8 mouse cellular contexts compared by ENCODE assay signal in genomic region chr10:127069281-127070189, GRCm38 (mm10). TPM values are rescaled to one million over a fixed set of nuclear protein-coding genes. Genes with fewer than 3 reads are reported as not detected.
DNase-seq lines count a peak whose midpoint lies in the region; ATAC-seq and TF ChIP-seq lines count a peak whose summit lies in the region.

No protein-coding gene starts in this region.

- peaks cover 40% of the 10 kb centered on the region for H3K36me3 ChIP-seq in limb, embryonic 15.5 days
- peaks cover 27% of the 10 kb centered on the region for H3K36me3 ChIP-seq in small intestine, adult 2 months (ENCODE audit: control insufficient read depth, insufficient read depth, low read length)

- H3K4me2 ChIP-seq in limb, embryonic 15.5 days = peak overlapping the region; percentile 74

- 7% methylated on average over 30 of the region's 30 CpGs for WGBS in limb, embryonic 15.5 days
- 4% methylated on average over 30 of the region's 30 CpGs for WGBS in small intestine, adult 2 months

- H3K4me3 ChIP-seq in layer of hippocampus, adult 2 months = peak overlapping the region; percentile 89
- H3K4me3 ChIP-seq in limb, embryonic 15.5 days = peak overlapping the region; percentile 68
- H3K4me3 ChIP-seq in small intestine, adult 2 months (ENCODE audit: low read depth, low read length) = peak overlapping the region; percentile 82

- H3K27ac ChIP-seq in layer of hippocampus, adult 2 months = peak overlapping the region; percentile 94
- H3K27ac ChIP-seq in limb, embryonic 15.5 days = peak overlapping the region; percentile 95
- peak overlapping the region; percentile 58; the same call in 1 of the 2 replicates for H3K27ac ChIP-seq in small intestine, adult 2 months (ENCODE audit: insufficient read depth, low read depth, low read length)

- H3K4me1 ChIP-seq in limb, embryonic 15.5 days = peaks cover 37% of the 10 kb centered on the region
- peaks cover 15% of the 10 kb centered on the region for H3K4me1 ChIP-seq in small intestine, adult 2 months (ENCODE audit: control insufficient read depth, insufficient read depth, insufficient read length, low read length)

- DNase-seq in layer of hippocampus, adult 2 months (ENCODE audit: low spot score in 2 of 2) = peak in 1 of 2 experiments; percentile 40
- no peak for DNase-seq in layer of hippocampus, postnatal 10 days (ENCODE audit: low spot score in 2 of 2)
- DNase-seq in Patski (ENCODE audit: low read depth, low spot score) = no peak
- no peak for DNase-seq in spleen, postnatal 10 days (ENCODE audit: low spot score in 2 of 2)
- no peak for DNase-seq in layer of hippocampus, adult 8-10 months (ENCODE audit: low spot score in 2 of 2)

- in situ Hi-C loops in Patski (cut with MboI; ENCODE audit: low pct_unique_long_range_greater_than_20kb) = loop anchor here (25.0 kb wide), 1 partner anchor 593 kb away; the partner anchor contains the start of genes Nab2 and Nemp1

- TF ChIP-seq CTCF in layer of hippocampus, adult 2 months (conservative IDR thresholded peaks at IDR 0.05) = no peak
- TF ChIP-seq CTCF in Patski (IDR thresholded peaks at IDR 0.05) = no peak
- TF ChIP-seq CTCF in small intestine, adult 2 months (IDR thresholded peaks at IDR 0.05; ENCODE audit: extremely low read depth, insufficient read length, insufficient replicate concordance, low read depth, low read length) = no peak

- no peak for TF ChIP-seq POLR2A in small intestine, adult 2 months (IDR thresholded peaks at IDR 0.05; ENCODE audit: low read depth, low read length)

- H3K9ac ChIP-seq in limb, embryonic 15.5 days = peak overlapping the region; percentile 51

- CTCF ChIA-PET in Patski (lab: Charles Lee) = interaction anchor here (0.6 to 1.7 kb wide), 2 partner anchors 14 to 23 kb away, joined by 3 to 4 read pairs; no protein-coding TSS in a partner anchor

- peak; percentile 28 for ATAC-seq in Patski
- ATAC-seq in erythroblast, adult 5-6 weeks (replicated peaks; ENCODE audit: low FRiP score, poor library complexity, severe bottlenecking) = 0 out of 2 replicates have a peak, but pooled peaks have one; percentile 16
- ATAC-seq in limb, embryonic 15.5 days (ENCODE audit: insufficient number of reproducible peaks, low FRiP score, low TSS enrichment, low read depth) = peak; percentile 66; the same call in 1 of the 2 replicates

- H3K9me3 ChIP-seq in limb, embryonic 15.5 days = no peaks in the 10 kb centered on the region

- H3K27me3 ChIP-seq in Patski = no peaks in the 10 kb centered on the region
- no peaks in the 10 kb centered on the region for H3K27me3 ChIP-seq in limb, embryonic 15.5 days
- no peaks in the 10 kb centered on the region for H3K27me3 ChIP-seq in small intestine, adult 2 months (ENCODE audit: control insufficient read depth, insufficient read depth, low read length)

- POLR2A ChIA-PET in Patski (lab: Charles Lee) = interaction anchor here (1.5 kb wide), 1 partner anchor 28 kb away, joined by 4 read pairs; the partner anchor contains the start of genes Eef1akmt3 and Mettl1

RNA-seq across cellular contexts. Expression of gene Tspan31, which starts 0.5 kb away (rescaled TPM):
- 10 to 100 TPM; 57.2 to 62.1 TPM for total RNA-seq in layer of hippocampus, adult 2 months (2021)
- total RNA-seq in layer of hippocampus, postnatal 10 days (2021) = 10 to 100 TPM; 59.9 to 63.4 TPM
- 116 TPM for polyA plus RNA-seq in Patski (2021)
- 25.3 and 30.4 TPM in 2 replicates for total RNA-seq in erythroblast, adult 5-6 weeks (2015; ENCODE audit: low replicate concordance)
- total RNA-seq in erythroblast, adult 5-6 weeks (2017; ENCODE audit: low replicate concordance) = 8.6 and 19.0 TPM in 2 replicates
- polyA plus RNA-seq in limb, embryonic 15.5 days (2015; fragmentation: Nextera tagmentation; extraction: Ambion mirVana) = 161 and 175 TPM in 2 replicates
- polyA plus RNA-seq in small intestine, adult 2 months (2012; rRNA removed) = 36.1 and 48.9 TPM in 2 replicates
- 10 to 100 TPM; 62.9 to 68.4 (median 66.1) TPM for total RNA-seq in layer of hippocampus, adult 8-10 months (2022)

RNA-seq across cellular contexts. Expression of gene Agap2, which starts 5.5 kb away (rescaled TPM):
- total RNA-seq in layer of hippocampus, adult 2 months (2021) = 100 to 1,000 TPM; 820 to 844 TPM
- 100 to 1,000 TPM; 542 to 553 TPM for total RNA-seq in layer of hippocampus, postnatal 10 days (2021)
- 1.4 TPM for polyA plus RNA-seq in Patski (2021)
- 1.9 and 6.5 TPM in 2 replicates for total RNA-seq in erythroblast, adult 5-6 weeks (2015; ENCODE audit: low replicate concordance)
- 2.0 and 4.0 TPM in 2 replicates for total RNA-seq in erythroblast, adult 5-6 weeks (2017; ENCODE audit: low replicate concordance)
- polyA plus RNA-seq in limb, embryonic 15.5 days (2015; fragmentation: Nextera tagmentation; extraction: Ambion mirVana) = 0.10 and 0.72 TPM in 2 replicates
- 6.1 and 15.6 TPM in 2 replicates for polyA plus RNA-seq in small intestine, adult 2 months (2012; rRNA removed)
- total RNA-seq in layer of hippocampus, adult 8-10 months (2022) = 100 to 1,000 TPM; 657 to 727 (median 692) TPM

RNA-seq across cellular contexts. Expression of gene Cdk4, which starts 6.2 kb away (rescaled TPM):
- 10 to 100 TPM; 84.6 to 94.8 TPM for total RNA-seq in layer of hippocampus, adult 2 months (2021)
- total RNA-seq in layer of hippocampus, postnatal 10 days (2021) = 100 to 1,000 TPM; 157 to 178 TPM
- polyA plus RNA-seq in Patski (2021) = 669 TPM
- total RNA-seq in erythroblast, adult 5-6 weeks (2015; ENCODE audit: low replicate concordance) = 83.0 and 90.1 TPM in 2 replicates
- 43.8 and 71.5 TPM in 2 replicates for total RNA-seq in erythroblast, adult 5-6 weeks (2017; ENCODE audit: low replicate concordance)
- 1,296 and 1,322 TPM in 2 replicates for polyA plus RNA-seq in limb, embryonic 15.5 days (2015; fragmentation: Nextera tagmentation; extraction: Ambion mirVana)
- 57.6 and 108 TPM in 2 replicates for polyA plus RNA-seq in small intestine, adult 2 months (2012; rRNA removed)
- total RNA-seq in layer of hippocampus, adult 8-10 months (2022) = 10 to 100 TPM; 84.1 to 95.2 (median 91.1) TPM

RNA-seq across cellular contexts. Expression of gene March9, which starts 9.6 kb away (rescaled TPM):
- 10 to 100 TPM; 19.8 TPM for total RNA-seq in layer of hippocampus, adult 2 months (2021)
- total RNA-seq in layer of hippocampus, postnatal 10 days (2021) = 10 to 100 TPM; 48.6 to 48.9 TPM
- polyA plus RNA-seq in Patski (2021) = 28.6 TPM
- total RNA-seq in erythroblast, adult 5-6 weeks (2015; ENCODE audit: low replicate concordance) = not detected in 2 replicates
- not detected in 2 replicates for total RNA-seq in erythroblast, adult 5-6 weeks (2017; ENCODE audit: low replicate concordance)
- 1.2 and 1.7 TPM in 2 replicates for polyA plus RNA-seq in limb, embryonic 15.5 days (2015; fragmentation: Nextera tagmentation; extraction: Ambion mirVana)
- polyA plus RNA-seq in small intestine, adult 2 months (2012; rRNA removed) = 1.9 and 6.9 TPM in 2 replicates
- 10 to 100 TPM; 14.8 to 21.9 (median 20.4) TPM for total RNA-seq in layer of hippocampus, adult 8-10 months (2022)

RNA-seq across cellular contexts. Expression of gene Cyp27b1, which starts 21.5 kb away (rescaled TPM):
- 1 to 10 TPM; 1.0 to 1.1 TPM for total RNA-seq in layer of hippocampus, adult 2 months (2021)
- under 1 TPM; 0.45 to 0.75 TPM for total RNA-seq in layer of hippocampus, postnatal 10 days (2021)
- 0.51 TPM for polyA plus RNA-seq in Patski (2021)
- not detected in 2 replicates for total RNA-seq in erythroblast, adult 5-6 weeks (2015; ENCODE audit: low replicate concordance)
- total RNA-seq in erythroblast, adult 5-6 weeks (2017; ENCODE audit: low replicate concordance) = not detected in 2 replicates
- 0.12 and 0.32 TPM in 2 replicates for polyA plus RNA-seq in limb, embryonic 15.5 days (2015; fragmentation: Nextera tagmentation; extraction: Ambion mirVana)
- 0.22 and 0.29 TPM in 2 replicates for polyA plus RNA-seq in small intestine, adult 2 months (2012; rRNA removed)
- 1 to 10 TPM in 1 of 4 experiments, under 1 TPM in 3; 0.14 to 1.1 (median 0.48) TPM for total RNA-seq in layer of hippocampus, adult 8-10 months (2022)

Comparison
In these comparisons a context has a peak if more than half of its experiments do, and no peak if none do; other contexts are left out.
1. ATAC-seq: peak in every context shown above with its lines; median percentile 66 in limb, embryonic 15.5 days; 28 in Patski; 16 in erythroblast, adult 5-6 weeks.
2. RNA of gene Agap2, which starts 5.5 kb away (total RNA-seq): 820 to 844 TPM in layer of hippocampus, adult 2 months, 657 to 727 TPM in layer of hippocampus, adult 8-10 months and 542 to 553 TPM in layer of hippocampus, postnatal 10 days; 1.9 to 6.5 TPM in erythroblast, adult 5-6 weeks; every median in the first group is over 10 times any median in the second.
3. Peak in every context shown above with its lines, with median percentiles within 50 percentile points of each other: H3K27ac ChIP-seq and H3K4me3 ChIP-seq.